Mouse (Mus musculus) retina, postnatal 7 days (tissue): ENCODE measurements around the gene Enpp5.
A peak's percentile ranks its signal among the peaks of the same experiment; 100 is the strongest.

Source experiments
- DNase-seq: peaks from one replicate; pipeline ENCODE4 v3.0.0-alpha.2; 2012; ENCODE audit warnings: low read depth, low spot score

Gene Enpp5

DNA sequence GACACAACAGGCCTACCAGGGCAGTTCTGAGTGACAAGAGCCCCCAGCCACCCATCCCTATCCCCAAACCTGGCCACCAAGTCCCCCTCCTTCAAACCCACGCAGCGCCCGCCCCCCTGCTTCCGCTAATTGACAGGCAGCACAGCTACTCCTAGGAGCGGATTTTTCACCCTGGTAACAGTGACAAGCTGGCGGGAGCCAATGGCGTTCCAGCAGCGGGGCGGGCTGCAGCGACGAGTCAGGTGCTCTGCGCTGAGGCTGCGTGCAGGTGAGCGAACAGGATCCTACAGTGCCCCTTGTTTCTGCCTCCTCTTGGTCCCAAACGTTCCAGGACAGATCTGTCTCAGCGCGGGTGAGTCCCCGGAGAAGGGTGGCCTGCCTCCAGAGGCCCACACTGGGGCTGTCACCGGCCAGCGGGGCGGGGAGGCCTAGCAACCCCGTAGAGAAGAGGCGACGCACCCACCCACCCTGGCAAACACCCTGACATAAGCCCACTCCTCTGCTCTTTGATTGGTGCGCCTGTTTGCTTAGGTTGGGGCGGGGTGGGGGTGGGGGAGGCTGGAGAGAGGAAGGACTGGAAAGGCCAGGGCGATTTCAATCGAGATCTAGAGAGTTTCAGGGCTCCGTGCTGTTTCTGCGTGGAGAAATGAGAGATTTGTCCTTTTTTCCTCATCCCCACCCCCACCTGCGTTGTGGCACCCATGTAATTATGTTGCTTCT lies at the start of gene Enpp5:
Gene Enpp5, plus strand, starts transcription at position 183 of the 720 bp plus-strand sequence.
- DNase-seq: peak; percentile 74

GRCm38 (mm10) chr17:44029616-44030015 lies 49.0 kb upstream of the Enpp5 start:
- no peak for DNase-seq

DNA sequence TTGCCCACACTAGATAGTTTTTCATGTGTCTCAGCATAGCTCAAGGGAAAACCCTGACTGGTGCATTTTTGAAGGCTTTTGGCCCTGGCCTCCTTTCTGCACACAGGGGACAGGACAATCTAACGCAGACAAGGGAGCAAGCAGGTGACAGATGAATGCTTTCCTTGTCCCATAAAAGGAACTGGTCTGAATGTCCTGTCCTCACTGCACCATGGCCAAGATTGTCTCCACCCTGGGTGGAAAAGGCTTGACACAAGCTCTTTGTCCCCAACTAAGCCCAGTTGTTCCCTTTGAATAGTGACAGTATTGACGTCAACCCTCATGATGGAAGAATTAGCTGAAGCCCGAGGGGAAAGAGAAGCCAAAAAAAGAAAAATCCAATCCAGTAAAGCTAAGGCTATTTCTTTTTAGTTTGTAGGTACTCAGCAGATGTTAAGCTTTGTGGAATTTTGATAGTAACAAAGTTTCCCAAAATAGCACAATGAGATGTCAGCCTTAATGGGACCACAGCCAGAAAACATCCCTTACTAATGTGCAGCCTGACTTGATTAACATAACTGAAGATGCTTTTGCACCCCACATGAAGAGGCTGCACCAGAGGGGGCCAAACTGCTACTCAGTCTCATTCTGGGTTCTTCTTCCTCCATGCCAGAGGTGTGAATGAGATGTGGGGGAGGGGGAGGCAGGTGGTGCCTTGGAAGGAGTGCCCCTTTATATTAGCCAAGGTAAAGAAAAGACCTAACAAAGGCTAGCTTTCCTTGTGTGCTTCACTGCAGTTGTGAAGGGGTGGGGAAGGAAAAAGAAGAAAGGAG lies 47.6 kb upstream of the Enpp5 start:
- no peak for DNase-seq

- DNase-seq: no peak
Measured at GRCm38 (mm10) chr17:44035005-44035404, 43.6 kb upstream of the Enpp5 start.

DNA sequence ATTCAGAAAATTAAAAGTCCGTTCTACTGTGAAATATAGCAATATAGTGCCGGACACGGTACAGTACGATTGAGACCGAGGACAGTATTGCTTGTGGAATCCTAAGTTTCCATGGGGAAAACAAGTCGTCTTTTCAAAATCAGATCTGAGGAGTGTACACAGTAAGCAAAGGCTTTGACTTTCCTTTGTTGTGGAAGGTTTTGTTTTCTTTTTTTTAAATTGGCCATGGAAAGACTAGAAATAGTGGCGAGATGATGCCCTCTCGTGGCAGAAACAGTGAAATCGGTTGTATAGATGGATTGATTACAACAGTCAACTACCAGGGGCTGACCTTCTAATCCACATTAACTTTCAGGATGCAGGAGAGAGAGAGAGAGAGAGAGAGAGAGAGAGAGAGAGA lies 40.0 kb upstream of the Enpp5 start:
- no peak for DNase-seq

GRCm38 (mm10) chr17:44040449-44040848 lies 38.2 kb upstream of the Enpp5 start:
- no peak for DNase-seq

- DNase-seq: no peak
Measured at GRCm38 (mm10) chr17:44042301-44042700, 36.3 kb upstream of the Enpp5 start.

- no peak for DNase-seq
Measured at GRCm38 (mm10) chr17:44042861-44043260, 35.8 kb upstream of the Enpp5 start.

GRCm38 (mm10) chr17:44053427-44053826 lies 25.2 kb upstream of the Enpp5 start:
- no peak for DNase-seq

GRCm38 (mm10) chr17:44057123-44057522 lies 21.5 kb upstream of the Enpp5 start:
- DNase-seq: no peak

- no peak for DNase-seq
Measured at GRCm38 (mm10) chr17:44058145-44058544, 20.5 kb upstream of the Enpp5 start.

- no peak for DNase-seq
Measured at GRCm38 (mm10) chr17:44060781-44061180, 17.8 kb upstream of the Enpp5 start.

- no peak for DNase-seq
Measured at GRCm38 (mm10) chr17:44061289-44061890, 17.2 kb upstream of the Enpp5 start.

DNA sequence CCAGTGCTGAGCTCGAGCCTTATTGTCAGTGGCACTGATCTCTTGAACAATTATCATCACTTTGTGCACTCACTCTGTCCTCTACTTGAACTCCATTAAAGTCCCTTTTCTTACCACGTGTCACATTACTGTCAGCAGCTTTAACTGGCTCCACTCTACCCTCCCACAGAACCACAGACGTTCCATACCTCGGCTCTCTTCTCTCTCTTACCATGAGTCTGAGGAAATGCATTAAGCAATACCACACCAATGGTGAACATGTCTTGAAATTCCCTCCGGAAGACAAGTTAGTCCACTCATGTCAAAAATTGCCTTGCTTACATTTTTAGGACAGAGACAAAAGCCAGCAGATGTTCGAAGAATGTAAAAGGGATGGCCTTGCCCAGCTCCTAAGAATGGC lies 9.7 kb upstream of the Enpp5 start:
- no peak for DNase-seq

GRCm38 (mm10) chr17:44071680-44072079 lies 6.9 kb upstream of the Enpp5 start:
- no peak for DNase-seq

DNA sequence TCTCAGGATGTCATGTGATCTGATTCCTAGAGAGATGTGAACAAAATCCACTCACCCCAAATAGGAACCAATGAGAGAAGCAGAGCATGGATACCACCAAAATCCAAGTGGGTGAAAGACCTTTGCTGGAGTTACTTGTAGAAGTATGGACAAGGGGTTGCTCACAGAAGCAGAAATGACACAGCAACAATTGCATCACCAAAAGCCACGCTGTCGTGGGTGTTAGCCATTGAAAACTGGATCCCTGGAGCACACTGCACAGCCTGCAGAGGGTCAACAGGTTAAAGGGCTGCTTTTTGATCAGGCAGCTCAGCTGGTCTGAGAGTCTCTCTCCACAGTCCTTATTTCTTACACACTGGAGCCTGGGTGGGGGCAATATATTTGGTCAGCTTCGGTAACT lies 3.0 kb upstream of the Enpp5 start:
- DNase-seq: no peak

DNA sequence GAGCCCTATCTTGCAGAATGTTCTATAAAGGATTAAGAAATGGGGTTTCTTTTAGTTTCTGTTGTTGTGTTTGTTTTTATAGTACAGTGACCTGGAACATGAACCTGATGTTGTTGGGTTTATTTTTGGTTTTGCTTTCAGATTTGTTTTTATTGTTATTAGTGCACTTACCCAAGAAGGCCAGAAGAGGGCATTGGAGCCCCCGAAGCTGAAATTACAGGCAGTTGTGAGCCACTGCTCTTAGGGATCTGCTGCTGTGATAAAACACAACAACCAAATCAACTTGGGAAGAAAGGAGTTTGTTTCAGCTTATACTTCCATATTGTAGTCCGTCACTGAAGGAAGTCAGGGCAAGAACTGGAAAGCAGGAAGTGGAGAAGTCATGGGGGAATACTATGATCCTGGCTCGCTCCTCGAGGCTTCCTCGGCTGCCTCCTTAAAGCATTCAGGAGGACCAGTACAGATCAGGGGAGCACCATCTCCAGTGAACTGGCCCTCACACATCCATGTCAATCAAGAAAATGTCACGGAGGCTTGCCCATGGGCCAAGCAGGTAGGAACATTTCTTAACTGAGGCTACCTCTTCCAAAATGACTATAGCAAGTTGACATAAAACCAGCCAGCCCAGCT lies 2.4 kb upstream of the Enpp5 start:
- DNase-seq: no peak

GRCm38 (mm10) chr17:44077146-44077842 lies 1.3 kb upstream of the Enpp5 start:
- no peak for DNase-seq

DNA sequence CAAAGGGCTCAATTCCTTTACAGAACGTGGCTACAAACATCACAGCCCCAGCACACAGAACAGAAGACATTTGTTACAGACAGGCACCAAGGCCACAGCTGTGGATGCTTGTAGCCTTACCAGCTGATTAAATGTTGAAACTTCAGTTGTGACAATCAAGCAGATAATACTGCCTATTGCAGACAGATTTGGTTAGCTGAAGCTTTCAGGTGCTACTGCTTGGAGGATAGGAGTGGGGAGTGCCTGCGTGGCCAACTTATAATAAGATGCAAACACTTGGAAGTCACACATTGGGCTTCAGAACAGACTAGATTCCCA lies 811 bp upstream of the Enpp5 start:
- no peak for DNase-seq

GRCm38 (mm10) chr17:44083156-44083555 lies 4.5 kb downstream of the Enpp5 start:
- DNase-seq: no peak

- no peak for DNase-seq
Measured at GRCm38 (mm10) chr17:44088226-44088625, 9.6 kb downstream of the Enpp5 start.

GRCm38 (mm10) chr17:44090916-44091315 lies 12.3 kb downstream of the Enpp5 start:
- no peak for DNase-seq
